Comparison of ENCODE assay signal across 22 mouse cellular contexts in the genomic region with DNA sequence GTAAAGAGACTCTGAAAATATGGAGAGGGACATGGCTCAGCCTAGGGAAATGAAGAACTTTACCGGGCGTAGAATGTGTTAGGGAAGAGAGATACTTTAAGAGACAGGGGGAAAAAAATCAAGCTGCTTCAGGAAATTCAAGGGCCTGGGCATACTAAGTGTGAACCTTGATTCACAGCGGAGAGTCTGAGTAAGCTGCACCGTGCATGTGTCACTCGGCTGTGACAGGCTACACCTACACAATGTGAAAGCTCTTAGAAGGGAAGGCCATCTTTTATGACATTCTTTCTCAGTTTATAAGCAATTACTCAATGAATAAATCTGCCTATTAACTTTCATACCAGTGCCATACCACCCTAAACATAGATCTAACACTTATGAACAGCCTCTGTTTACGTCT.
"Had no signal": no experiment of that assay in that cellular context is flagged by ENCODE, and none has a peak within 500 bp of the region (broad histone marks: within the 10 kb centered on the region; RNA-seq: fewer than 3 reads in every experiment).

No protein-coding gene starts in this region.

- DNase-seq: cerebellum, adult 2 months; cerebellum, adult 8-10 months; cerebellum, adult 9-10 months; cerebellum, adult 9-11 months; cerebellum, postnatal 10 days; cerebellum, postnatal 14 days; cerebellum, postnatal 25 days; cerebellum, postnatal 36 days; embryo, embryonic 11 days; forebrain, postnatal 0 days; gastrocnemius, adult 2 months; gastrocnemius, postnatal 10 days; gastrocnemius, postnatal 14 days; gastrocnemius, postnatal 25 days; gastrocnemius, postnatal 36 days; heart, adult 11 months; heart, adult 18-20 months; heart, adult 2 months had no signal

- ATAC-seq: forebrain, embryonic 13.5 days; forebrain, embryonic 14.5 days; forebrain, embryonic 15.5 days; forebrain, embryonic 16.5 days; forebrain, postnatal 0 days had no signal
